8 mouse cellular contexts compared by ENCODE assay signal in the genomic region with DNA sequence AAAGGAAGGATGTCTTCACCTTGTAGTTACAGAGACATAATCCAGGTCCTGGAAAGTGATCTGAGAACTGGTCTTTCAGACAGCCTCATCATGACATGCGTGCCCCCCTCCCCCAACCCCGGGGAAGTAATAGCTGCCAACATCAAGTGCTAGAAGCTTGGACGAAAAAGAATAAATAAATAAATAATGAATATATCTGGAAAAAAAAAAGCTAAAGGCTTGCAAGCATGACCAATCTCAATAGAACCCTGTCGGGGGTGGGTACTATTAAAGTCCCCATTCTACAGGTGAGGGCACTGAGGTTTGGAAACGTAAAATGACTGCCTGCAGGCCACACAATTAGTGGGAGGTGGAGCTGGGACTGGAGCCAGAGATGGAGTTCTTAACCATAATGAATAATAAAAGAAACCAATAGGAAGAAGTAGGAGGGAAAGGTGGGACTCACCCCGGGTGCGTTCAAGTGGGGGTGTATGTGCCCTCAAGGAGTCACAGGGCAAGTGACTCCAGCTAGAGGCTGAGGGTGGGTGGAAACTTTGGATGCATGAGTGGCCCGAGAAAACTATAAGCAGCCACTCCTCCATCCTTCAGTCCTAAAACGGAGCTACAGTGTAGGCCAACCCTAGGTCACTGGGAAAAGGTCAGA. TPM values are rescaled to one million over a fixed set of nuclear protein-coding genes. Genes with fewer than 3 reads are reported as not detected.
DNase-seq lines count a peak whose midpoint lies in the region; ATAC-seq and TF ChIP-seq lines count a peak whose summit lies in the region.

No protein-coding gene starts in this region.

- no peak for TF ChIP-seq POLR2A in CH12.LX (IDR thresholded peaks at IDR 0.05; ENCODE audit: low read depth, low read length)

- H3K36me3 ChIP-seq in CH12.LX (replicated peaks in 1 of 2; ENCODE audit: control insufficient read depth in 1 of 2, insufficient read depth in 1 of 2, low read length in 1 of 2), result peaks cover 5 to 29% of the 10 kb centered on the region in 2 experiments
- H3K36me3 ChIP-seq in heart, embryonic 12.5 days, result peaks cover 3% of the 10 kb centered on the region
- peaks cover 3% of the 10 kb centered on the region; the same call in 1 of the 2 replicates for H3K36me3 ChIP-seq in midbrain, embryonic 12.5 days

- TF ChIP-seq CTCF in CH12.LX (conservative IDR thresholded peaks at IDR 0.05 in 1 of 2, IDR thresholded peaks at IDR 0.05 in 1 of 2; ENCODE audit: low read depth in 2 of 2, low read length in 2 of 2), result no peak

- no peaks in the 10 kb centered on the region for H3K27me3 ChIP-seq in CH12.LX (replicated peaks)
- no peaks in the 10 kb centered on the region for H3K27me3 ChIP-seq in heart, embryonic 12.5 days (replicated peaks)
- no peaks in the 10 kb centered on the region for H3K27me3 ChIP-seq in midbrain, embryonic 12.5 days

- peak overlapping the region; percentile 57 to 81 (median 60) for H3K4me3 ChIP-seq in CH12.LX (replicated peaks in 1 of 3; ENCODE audit: low read depth in 2 of 3, low read length in 2 of 3, poor library complexity in 1 of 3)
- H3K4me3 ChIP-seq in heart, embryonic 12.5 days, result peak overlapping the region; percentile 89
- H3K4me3 ChIP-seq in midbrain, embryonic 12.5 days, result peak overlapping the region; percentile 77

- peaks cover 10 to 50% of the 10 kb centered on the region in 2 experiments for H3K4me1 ChIP-seq in CH12.LX (ENCODE audit: control insufficient read depth in 1 of 2, insufficient read depth in 2 of 2)
- peaks cover 45% of the 10 kb centered on the region for H3K4me1 ChIP-seq in heart, embryonic 12.5 days (replicated peaks)
- H3K4me1 ChIP-seq in midbrain, embryonic 12.5 days, result peaks cover 19% of the 10 kb centered on the region

- peak overlapping the region; percentile 23; the same call in 1 of the 2 replicates for H3K27ac ChIP-seq in CH12.LX (ENCODE audit: insufficient read depth, low read depth)
- no peak overlapping the region for H3K27ac ChIP-seq in heart, embryonic 12.5 days (ENCODE audit: poor library complexity, severe bottlenecking)
- no peak overlapping the region for H3K27ac ChIP-seq in midbrain, embryonic 12.5 days (replicated peaks)

- H3K4me2 ChIP-seq in CH12.LX (ENCODE audit: insufficient read depth, low read depth, poor library complexity, severe bottlenecking), result peak overlapping the region; percentile 86
- peak overlapping the region; percentile 97 for H3K4me2 ChIP-seq in heart, embryonic 12.5 days
- H3K4me2 ChIP-seq in midbrain, embryonic 12.5 days (replicated peaks), result peak overlapping the region; percentile 93

- WGBS in heart, embryonic 12.5 days, result 47% methylated on average over 9 of the region's 9 CpGs
- WGBS in midbrain, embryonic 12.5 days, result 46% methylated on average over 9 of the region's 9 CpGs

- in situ Hi-C loops in CH12.LX (cut with MboI; ENCODE audit: low pct_ligation_motif_present, low pct_unique_long_range_greater_than_20kb, low sequenced_read_pairs), result loop anchor here (5.0 kb wide), 1 partner anchor 35 kb away; no protein-coding TSS in a partner anchor

- DNase-seq in CH12.LX (ENCODE audit: extremely low read depth) (no peak), ZHBTc4 (ENCODE audit: low read depth, low spot score) (peak; percentile 76)
- DNase-seq in kidney, postnatal 14 days, result peak; percentile 37
- no peak for DNase-seq in gastrocnemius, postnatal 36 days
- DNase-seq in layer of hippocampus, adult 9-10 months (ENCODE audit: low spot score), result no peak
- DNase-seq in frontal cortex, postnatal 25 days (ENCODE audit: low spot score in 2 of 2), result no peak

- intact Hi-C loops in gastrocnemius, postnatal 36 days (cut with DNase I), result no loop called here

- ATAC-seq in heart, embryonic 12.5 days (ENCODE audit: insufficient number of reproducible peaks, low FRiP score), result no peak
- no peak for ATAC-seq in midbrain, embryonic 12.5 days (ENCODE audit: low FRiP score, low read depth)

- peak overlapping the region; percentile 95 for H3K9ac ChIP-seq in CH12.LX (ENCODE audit: insufficient read depth, low read depth)
- peak overlapping the region; percentile 90 for H3K9ac ChIP-seq in heart, embryonic 12.5 days
- peak overlapping the region; percentile 90 for H3K9ac ChIP-seq in midbrain, embryonic 12.5 days (replicated peaks)

- dilution Hi-C loops in CH12.LX (cut with MboI; ENCODE audit: extremely low pct_ligation_motif_present, extremely low pct_unique_long_range_greater_than_20kb, low sequenced_read_pairs), result no loop called here

- no peaks in the 10 kb centered on the region for H3K9me3 ChIP-seq in CH12.LX (replicated peaks; ENCODE audit: low read length)
- no peaks in the 10 kb centered on the region for H3K9me3 ChIP-seq in heart, embryonic 12.5 days (replicated peaks)
- H3K9me3 ChIP-seq in midbrain, embryonic 12.5 days, result no peaks in the 10 kb centered on the region

- peaks cover 46% of the 10 kb centered on the region for H3K79me2 ChIP-seq in CH12.LX (replicated peaks; ENCODE audit: control insufficient read depth, extremely low read depth, insufficient read depth, poor library complexity, severe bottlenecking)

- no peak for TF ChIP-seq RAD21 in CH12.LX (IDR thresholded peaks at IDR 0.05; ENCODE audit: low read depth, low read length)

- TF ChIP-seq EP300 in CH12.LX (IDR thresholded peaks at IDR 0.05; ENCODE audit: low read length), result no peak

TF ChIP-seq in CH12.LX, 34 proteins besides CTCF, POLR2A, EP300 and RAD21:
- no peak for TF ChIP-seq MEF2A (IDR thresholded peaks at IDR 0.05; ENCODE audit: borderline replicate concordance, low read depth, low read length)
- no peak for TF ChIP-seq CHD1 (IDR thresholded peaks at IDR 0.05; ENCODE audit: low read depth, low read length)
- TF ChIP-seq JUND (conservative IDR thresholded peaks at IDR 0.05; ENCODE audit: low read depth, low read length), result no peak
- TF ChIP-seq MXI1 (IDR thresholded peaks at IDR 0.05; ENCODE audit: low read depth, low read length), result 0 out of 2 replicates have a peak, but pooled peaks have one; percentile 39
- TF ChIP-seq CHD2 (IDR thresholded peaks at IDR 0.05; ENCODE audit: low read length), result peak; percentile 60
- TF ChIP-seq SMC3 (IDR thresholded peaks at IDR 0.05; ENCODE audit: low read depth, low read length), result no peak
- TF ChIP-seq TBP (conservative IDR thresholded peaks at IDR 0.05; ENCODE audit: low read depth, low read length), result no peak
- no peak for TF ChIP-seq USF2 (conservative IDR thresholded peaks at IDR 0.05; ENCODE audit: low read depth, low read length)
- TF ChIP-seq USF1 (IDR thresholded peaks at IDR 0.05; ENCODE audit: low read depth, low read length), result no peak
- TF ChIP-seq ZKSCAN1 (IDR thresholded peaks at IDR 0.05; ENCODE audit: borderline replicate concordance, low read depth, low read length), result no peak
- TF ChIP-seq KAT2A (IDR thresholded peaks at IDR 0.05; ENCODE audit: insufficient replicate concordance, low read length), result no peak
- no peak for TF ChIP-seq NELFE (IDR thresholded peaks at IDR 0.05; ENCODE audit: low read depth, low read length)
- no peak for TF ChIP-seq ELF1 (IDR thresholded peaks at IDR 0.05; ENCODE audit: low read depth, low read length)
- no peak for TF ChIP-seq HCFC1 (IDR thresholded peaks at IDR 0.05; ENCODE audit: low read depth, low read length)
- TF ChIP-seq BHLHE40 (IDR thresholded peaks at IDR 0.05; ENCODE audit: low read depth, low read length), result 0 out of 2 replicates have a peak, but pooled peaks have one; percentile 4

RNA-seq across cellular contexts. Expression of a gene that starts 18.1 kb away (rescaled TPM):
- total RNA-seq in CH12.LX (2012; rRNA removed) (20.1 and 24.3 TPM in 2 replicates), CH12.LX (2014; rRNA removed) (13.7 and 15.9 TPM in 2 replicates)
- 31.0 and 31.8 TPM in 2 replicates for polyA plus RNA-seq in CH12.LX (2012; ENCODE audit: insufficient read length, low read depth)
- polyA plus RNA-seq in heart, embryonic 12.5 days (2016; fragmentation: Nextera tagmentation; extraction: Ambion mirVana), result 3.5 and 3.9 TPM in 2 replicates
- polyA plus RNA-seq in midbrain, embryonic 12.5 days (2016; fragmentation: Nextera tagmentation; extraction: Ambion mirVana), result 4.1 and 4.7 TPM in 2 replicates
- 10 to 100 TPM; 24.5 to 35.2 TPM for total RNA-seq in gastrocnemius, postnatal 36 days (2021)

RNA-seq across cellular contexts. Expression of a gene that starts 29.9 kb away (rescaled TPM):
- total RNA-seq in CH12.LX (2012; rRNA removed) (0.97 and 1.0 TPM in 2 replicates), CH12.LX (2014; rRNA removed) (0.61 and 1.1 TPM in 2 replicates)
- polyA plus RNA-seq in CH12.LX (2012; ENCODE audit: insufficient read length, low read depth), result 2.0 and 2.8 TPM in 2 replicates
- polyA plus RNA-seq in heart, embryonic 12.5 days (2016; fragmentation: Nextera tagmentation; extraction: Ambion mirVana), result 0.76 and 1.4 TPM in 2 replicates
- 6.7 and 9.5 TPM in 2 replicates for polyA plus RNA-seq in midbrain, embryonic 12.5 days (2016; fragmentation: Nextera tagmentation; extraction: Ambion mirVana)
- total RNA-seq in gastrocnemius, postnatal 36 days (2021), result 1 to 10 TPM in 1 of 2 experiments, under 1 TPM in 1; 0.94 to 1.2 TPM

RNA-seq across cellular contexts. Expression of a gene that starts 40.6 kb away (rescaled TPM):
- total RNA-seq in CH12.LX (2012; rRNA removed), result 3.7 and 4.3 TPM in 2 replicates
- 3.6 and 5.0 TPM in 2 replicates for total RNA-seq in CH12.LX (2014; rRNA removed)
- 2.9 and 4.0 TPM in 2 replicates for polyA plus RNA-seq in CH12.LX (2012; ENCODE audit: insufficient read length, low read depth)
- 15.0 and 18.4 TPM in 2 replicates for polyA plus RNA-seq in heart, embryonic 12.5 days (2016; fragmentation: Nextera tagmentation; extraction: Ambion mirVana)
- polyA plus RNA-seq in midbrain, embryonic 12.5 days (2016; fragmentation: Nextera tagmentation; extraction: Ambion mirVana), result 18.3 and 19.1 TPM in 2 replicates
- total RNA-seq in gastrocnemius, postnatal 36 days (2021), result 10 to 100 TPM in 1 of 2 experiments, 1 to 10 TPM in 1; 8.4 to 10.4 TPM

RNA-seq across cellular contexts. Expression of a gene that starts 47.7 kb away (rescaled TPM):
- total RNA-seq in CH12.LX (2012; rRNA removed), result 36.2 and 37.4 TPM in 2 replicates
- total RNA-seq in CH12.LX (2014; rRNA removed), result 30.0 and 35.9 TPM in 2 replicates
- polyA plus RNA-seq in CH12.LX (2012; ENCODE audit: insufficient read length, low read depth), result 34.1 and 36.8 TPM in 2 replicates
- 11.2 and 12.2 TPM in 2 replicates for polyA plus RNA-seq in heart, embryonic 12.5 days (2016; fragmentation: Nextera tagmentation; extraction: Ambion mirVana)
- 23.0 and 25.3 TPM in 2 replicates for polyA plus RNA-seq in midbrain, embryonic 12.5 days (2016; fragmentation: Nextera tagmentation; extraction: Ambion mirVana)
- 1 to 10 TPM; 4.7 to 5.7 TPM for total RNA-seq in gastrocnemius, postnatal 36 days (2021)

RNA-seq across cellular contexts. Expression of a gene that starts 57.3 kb away (rescaled TPM):
- 10.8 and 15.7 TPM in 2 replicates for total RNA-seq in CH12.LX (2012; rRNA removed)
- 7.2 and 9.7 TPM in 2 replicates for total RNA-seq in CH12.LX (2014; rRNA removed)
- polyA plus RNA-seq in CH12.LX (2012; ENCODE audit: insufficient read length, low read depth), result 20.9 and 26.1 TPM in 2 replicates
- polyA plus RNA-seq in heart, embryonic 12.5 days (2016; fragmentation: Nextera tagmentation; extraction: Ambion mirVana), result 6.0 and 6.9 TPM in 2 replicates
- 10.9 and 11.5 TPM in 2 replicates for polyA plus RNA-seq in midbrain, embryonic 12.5 days (2016; fragmentation: Nextera tagmentation; extraction: Ambion mirVana)
- total RNA-seq in gastrocnemius, postnatal 36 days (2021), result 1 to 10 TPM; 2.6 to 3.3 TPM

Comparison
In these comparisons a context has a peak if more than half of its experiments do, and no peak if none do; other contexts are left out.
1. DNase-seq: peak in ZHBTc4 (single experiment) and kidney, postnatal 14 days (single experiment); none in CH12.LX (single experiment), gastrocnemius, postnatal 36 days (0 of 2), layer of hippocampus, adult 9-10 months (single experiment) and frontal cortex, postnatal 25 days (0 of 2).
2. Peak in every context shown above with its lines, with median percentiles within 50 percentile points of each other: H3K4me2 ChIP-seq, H3K4me3 ChIP-seq and H3K9ac ChIP-seq.